Mouse (Mus musculus) hindbrain, embryonic 15.5 days (tissue): ENCODE measurements around the gene Mettl1. TPM values are rescaled to one million over a fixed set of nuclear protein-coding genes. Genes with fewer than 3 reads are reported as not detected.
A peak's percentile ranks its signal among the peaks of the same experiment; 100 is the strongest.

Source experiments
- ATAC-seq: fragments of 200-750 bp; cut with Nextera tagmentation; 2 replicates; pipeline ENCODE4 v1.8.0; 2017; ENCODE audit warnings: low read depth, moderate number of reproducible peaks, moderate TSS enrichment; ENCODE audit not compliant: low FRiP score
- H3K27ac ChIP-seq: fragments of 300-500 bp; sonication (generic); replicated peaks from 2 replicates; pipeline ENCODE4 v1.5.1; 2015; ENCODE audit warnings: mild to moderate bottlenecking, inconsistent platforms
- H3K27me3 ChIP-seq: fragments of 300-500 bp; sonication (generic); 2 replicates; pipeline ENCODE4 v1.6.1; 2015; ENCODE audit warnings: control low read depth, inconsistent platforms
- H3K36me3 ChIP-seq: fragments of 300-500 bp; sonication (generic); 2 replicates; pipeline ENCODE4 v1.6.1; 2015; ENCODE audit warnings: control low read depth, inconsistent platforms
- H3K4me1 ChIP-seq: fragments of 300-500 bp; sonication (generic); replicated peaks from 2 replicates; pipeline ENCODE4 v1.6.1; 2015; ENCODE audit warnings: control low read depth, inconsistent platforms
- H3K4me2 ChIP-seq: fragments of 300-500 bp; sonication (generic); 2 replicates; pipeline ENCODE4 v1.6.1; 2015; ENCODE audit warnings: moderate library complexity, mild to moderate bottlenecking, inconsistent platforms
- H3K4me3 ChIP-seq: fragments of 300-500 bp; sonication (generic); 2 replicates; pipeline ENCODE4 v1.5.1; 2015; ENCODE audit warnings: mild to moderate bottlenecking, inconsistent platforms
- H3K9ac ChIP-seq: fragments of 300-500 bp; sonication (generic); 2 replicates; pipeline ENCODE4 v1.6.1; 2015; ENCODE audit warnings: inconsistent platforms
- H3K9me3 ChIP-seq: fragments of 300-500 bp; sonication (generic); 2 replicates; pipeline ENCODE4 v1.6.1; 2016; ENCODE audit warnings: control low read depth, inconsistent platforms
- WGBS: fragments of 180-500 bp; shearing (Covaris S2); methylation state at CpG from one replicate; pipeline ENCODE4 v1.1.7; 2015; 5-methylcytosine and 5-hydroxymethylcytosine counted together
- polyA plus RNA-seq: library from polyadenylated mRNA; unstranded; fragments of >200 nt; fragmentation: Nextera tagmentation; extraction: Ambion mirVana; gene quantifications from 2 replicates; pipeline ENCODE4 v1.2.1, GENCODE M21; 2015

Mettl1 gene
- polyA plus RNA-seq, 1 experiment from 2014 or later: 25.1 TPM

- H3K4me1 ChIP-seq: peaks cover 58% of the 10 kb centered on the region
- H3K4me3 ChIP-seq: peak overlapping the region; percentile 91
- H3K9ac ChIP-seq: peak overlapping the region; percentile 90
- H3K36me3 ChIP-seq: peaks cover 20% of the 10 kb centered on the region
- peak overlapping the region; percentile 93 for H3K27ac ChIP-seq
- ATAC-seq: no peak
- H3K27me3 ChIP-seq: no peaks in the 10 kb centered on the region
- 1% methylated on average over 50 of the region's 70 CpGs for WGBS
- peak overlapping the region; percentile 94 for H3K4me2 ChIP-seq
- H3K9me3 ChIP-seq: no peaks in the 10 kb centered on the region
Measured at GRCm38 (mm10) chr10:127079665-127080391, 38.6 kb downstream of the Mettl1 start.

- ATAC-seq: no peak
- H3K27ac ChIP-seq: peak overlapping the region; percentile 36; the same call in 1 of the 2 replicates
- 1% methylated on average over 48 of the region's 48 CpGs for WGBS
Measured at GRCm38 (mm10) chr10:127080901-127081780, 39.9 kb downstream of the Mettl1 start.

GRCm38 (mm10) chr10:127081996-127082620 lies 40.9 kb downstream of the Mettl1 start:
- Histone ChIP-seq H3K9ac (0 out of 2 replicates have a peak overlapping the region, but pooled peaks have one; percentile 90), H3K9me3 (no peaks in the 10 kb centered on the region), H3K27ac (no peak overlapping the region), H3K27me3 (peaks cover 3% of the 10 kb centered on the region), H3K4me3 (peak overlapping the region; percentile 91), H3K4me1 (peaks cover 52% of the 10 kb centered on the region), H3K4me2 (peak overlapping the region; percentile 94), H3K36me3 (peaks cover 28% of the 10 kb centered on the region)
- WGBS: 27% methylated on average over 8 of the region's 8 CpGs
- ATAC-seq: no peak

More at GRCm38 (mm10) chr10:127080901-127081780, 39.9 kb downstream of the Mettl1 start:
- no peaks in the 10 kb centered on the region for H3K27me3 ChIP-seq
- peaks cover 26% of the 10 kb centered on the region for H3K36me3 ChIP-seq
- H3K4me1 ChIP-seq: peaks cover 56% of the 10 kb centered on the region
- peak overlapping the region; percentile 94 for H3K4me2 ChIP-seq
- no peaks in the 10 kb centered on the region for H3K9me3 ChIP-seq
- H3K9ac ChIP-seq: peak overlapping the region; percentile 90
- peak overlapping the region; percentile 91 for H3K4me3 ChIP-seq

GRCm38 (mm10) chr10:127083292-127083914 lies 42.2 kb downstream of the Mettl1 start:
- Histone ChIP-seq H3K9ac (no peak overlapping the region), H3K36me3 (peaks cover 41% of the 10 kb centered on the region), H3K9me3 (no peaks in the 10 kb centered on the region), H3K4me3 (no peak overlapping the region), H3K27ac (no peak overlapping the region), H3K4me2 (no peak overlapping the region), H3K27me3 (peaks cover 16% of the 10 kb centered on the region), H3K4me1 (peaks cover 39% of the 10 kb centered on the region)
- WGBS: 30% methylated on average over 8 of the region's 8 CpGs
- ATAC-seq: no peak

- H3K4me2 ChIP-seq: no peak overlapping the region
- ATAC-seq: no peak
- peaks cover 20% of the 10 kb centered on the region for H3K27me3 ChIP-seq
- H3K4me3 ChIP-seq: no peak overlapping the region
- H3K9ac ChIP-seq: no peak overlapping the region
- peaks cover 44% of the 10 kb centered on the region for H3K36me3 ChIP-seq
- 56% methylated on average over 5 of the region's 5 CpGs for WGBS
- no peak overlapping the region for H3K27ac ChIP-seq
- no peaks in the 10 kb centered on the region for H3K9me3 ChIP-seq
- peaks cover 37% of the 10 kb centered on the region for H3K4me1 ChIP-seq
Measured at GRCm38 (mm10) chr10:127083915-127084306, 42.7 kb downstream of the Mettl1 start.

- H3K27me3 ChIP-seq: peaks cover 31% of the 10 kb centered on the region
- ATAC-seq: no peak
Measured at GRCm38 (mm10) chr10:127085052-127085451, 43.8 kb downstream of the Mettl1 start.

GRCm38 (mm10) chr10:127085633-127086032 lies 44.4 kb downstream of the Mettl1 start:
- Histone ChIP-seq H3K4me1 (peaks cover 32% of the 10 kb centered on the region), H3K9ac (no peak overlapping the region), H3K4me3 (no peak overlapping the region), H3K9me3 (no peaks in the 10 kb centered on the region), H3K36me3 (peaks cover 49% of the 10 kb centered on the region), H3K27me3 (peaks cover 37% of the 10 kb centered on the region), H3K27ac (no peak overlapping the region), H3K4me2 (no peak overlapping the region)
- no peak for ATAC-seq
- 69% methylated on average over 6 of the region's 6 CpGs for WGBS

More at GRCm38 (mm10) chr10:127085052-127085451, 43.8 kb downstream of the Mettl1 start:
- no peak overlapping the region for H3K27ac ChIP-seq
- peaks cover 45% of the 10 kb centered on the region for H3K36me3 ChIP-seq
- no peaks in the 10 kb centered on the region for H3K9me3 ChIP-seq
- peaks cover 33% of the 10 kb centered on the region for H3K4me1 ChIP-seq
- no peak overlapping the region for H3K4me2 ChIP-seq
- H3K4me3 ChIP-seq: no peak overlapping the region
- no peak overlapping the region for H3K9ac ChIP-seq
- WGBS: 85% methylated on average over 9 of the region's 9 CpGs

DNA sequence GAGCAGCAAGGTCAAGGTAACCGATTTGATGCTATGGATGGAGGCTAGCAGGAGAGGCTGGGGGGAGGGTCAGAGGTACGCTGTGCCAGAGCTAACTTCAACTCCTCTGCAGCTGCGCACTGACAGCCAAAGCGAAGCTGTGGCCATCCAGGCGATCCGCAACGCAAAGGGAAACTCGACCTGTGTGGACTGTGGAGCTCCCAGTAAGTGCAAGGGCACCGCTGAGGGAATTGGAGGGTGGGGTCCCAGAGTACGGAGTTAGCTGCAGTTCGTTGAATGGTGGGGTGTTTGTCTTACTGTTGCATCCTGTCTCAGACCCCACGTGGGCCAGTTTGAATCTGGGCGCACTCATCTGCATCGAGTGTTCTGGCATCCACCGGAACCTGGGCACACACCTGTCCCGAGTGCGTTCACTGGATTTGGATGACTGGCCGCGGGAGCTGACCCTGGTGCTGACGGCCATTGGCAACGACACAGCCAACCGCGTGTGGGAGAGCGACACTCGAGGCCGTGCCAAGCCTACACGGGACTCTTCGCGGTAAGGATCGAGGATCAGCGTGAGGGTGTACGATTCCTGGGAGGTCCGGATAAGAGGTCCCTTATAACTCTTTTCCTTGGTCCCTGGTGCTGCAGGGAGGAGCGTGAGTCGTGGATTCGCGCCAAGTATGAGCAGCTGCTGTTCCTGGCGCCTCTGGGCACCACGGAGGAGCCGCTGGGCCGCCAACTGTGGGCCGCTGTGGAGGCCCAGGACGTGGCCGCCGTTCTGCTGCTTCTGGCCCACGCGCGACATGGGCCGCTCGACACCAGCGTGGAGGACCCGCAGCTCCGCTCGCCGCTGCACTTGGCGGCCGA lies 49.6 kb downstream of the Mettl1 start:
- H3K9me3 ChIP-seq: no peaks in the 10 kb centered on the region
- peaks cover 32% of the 10 kb centered on the region for H3K4me1 ChIP-seq
- ATAC-seq: no peak
- H3K9ac ChIP-seq: no peak overlapping the region
- 16% methylated on average over 57 of the region's 57 CpGs for WGBS
- H3K4me3 ChIP-seq: peak overlapping the region; percentile 18
- H3K27ac ChIP-seq: no peak overlapping the region
- peaks cover 51% of the 10 kb centered on the region for H3K27me3 ChIP-seq
- peak overlapping the region; percentile 44 for H3K4me2 ChIP-seq
- H3K36me3 ChIP-seq: peaks cover 24% of the 10 kb centered on the region

DNA sequence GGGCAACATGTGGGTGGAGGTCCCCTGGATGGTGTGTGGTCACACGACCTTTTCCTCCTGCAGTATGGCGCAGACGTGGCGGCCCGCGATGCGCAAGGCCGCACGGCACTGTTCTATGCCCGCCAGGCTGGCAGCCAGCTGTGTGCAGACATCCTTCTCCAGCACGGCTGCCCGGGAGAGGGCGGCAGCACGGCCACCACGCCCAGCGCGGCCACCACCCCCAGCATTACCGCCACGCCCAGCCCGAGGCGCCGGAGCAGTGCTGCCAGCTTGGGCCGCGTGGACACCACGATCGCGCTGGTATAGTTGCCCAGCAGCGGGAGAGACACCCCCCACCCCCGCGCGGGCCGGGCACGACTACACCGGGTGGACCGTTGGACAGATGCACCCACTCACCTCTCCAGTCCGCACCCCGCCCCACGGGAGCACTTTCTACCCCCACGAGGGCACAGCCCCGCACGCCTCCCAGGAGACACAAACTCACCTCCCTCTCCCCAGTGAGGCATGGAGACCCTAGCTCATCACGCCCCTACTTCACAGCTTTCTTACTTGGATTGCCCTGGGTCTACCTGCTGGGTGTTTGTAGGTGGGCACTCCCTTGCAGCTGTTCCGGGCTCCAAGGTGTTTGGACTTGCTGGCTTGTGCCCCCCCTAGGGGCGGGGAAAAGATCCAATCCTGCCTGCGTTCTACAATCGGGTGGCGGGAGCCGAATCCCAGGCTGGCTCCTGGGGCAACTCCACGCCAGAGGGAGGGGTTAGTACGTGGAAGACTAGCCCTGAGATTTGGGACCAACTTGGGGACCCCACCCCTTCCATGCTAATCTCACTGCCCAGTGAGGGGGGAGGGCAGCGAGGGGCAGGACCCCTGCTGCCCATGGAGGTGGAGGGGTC lies 50.5 kb downstream of the Mettl1 start:
- 14% methylated on average over 48 of the region's 51 CpGs for WGBS

GRCm38 (mm10) chr10:127092742-127093141 lies 51.5 kb downstream of the Mettl1 start:
- Histone ChIP-seq H3K36me3 (peaks cover 31% of the 10 kb centered on the region), H3K27me3 (peaks cover 41% of the 10 kb centered on the region), H3K27ac (no peak overlapping the region), H3K9ac (no peak overlapping the region), H3K4me3 (no peak overlapping the region), H3K9me3 (no peaks in the 10 kb centered on the region), H3K4me1 (peaks cover 32% of the 10 kb centered on the region), H3K4me2 (no peak overlapping the region)
- 50% methylated on average over 4 of the region's 4 CpGs for WGBS
- no peak for ATAC-seq

More for the DNA sequence above, 50.5 kb downstream of the Mettl1 start:
- no peak overlapping the region for H3K9ac ChIP-seq
- peak overlapping the region; percentile 44 for H3K4me2 ChIP-seq
- peaks cover 32% of the 10 kb centered on the region for H3K4me1 ChIP-seq
- no peak overlapping the region for H3K27ac ChIP-seq
- H3K27me3 ChIP-seq: peaks cover 50% of the 10 kb centered on the region
- peak; percentile 35; the same call in 1 of the 2 replicates for ATAC-seq
- peak overlapping the region; percentile 18 for H3K4me3 ChIP-seq
- H3K36me3 ChIP-seq: peaks cover 33% of the 10 kb centered on the region
- no peaks in the 10 kb centered on the region for H3K9me3 ChIP-seq
